Mouse (Mus musculus) stomach, embryonic 14.5 days (tissue): ENCODE results near the gene Aplnr. TPM values are rescaled to one million over a fixed set of nuclear protein-coding genes. Genes with fewer than 3 reads are reported as not detected.
A peak's percentile ranks its signal among the peaks of the same experiment; 100 is the strongest.

ENCODE experiments used
- ATAC-seq: fragments of 200-750 bp; cut with Nextera tagmentation; 2 replicates; pipeline ENCODE4 v1.8.0; 2017; ENCODE audit warnings: low read depth, moderate TSS enrichment; ENCODE audit not compliant: insufficient number of reproducible peaks, insufficient read depth, low FRiP score
- H3K27ac ChIP-seq: fragments of 300-500 bp; sonication (generic); 2 replicates; pipeline ENCODE4 v1.5.1; 2014; ENCODE audit warnings: mild to moderate bottlenecking, low read length, moderate library complexity, mixed read lengths
- H3K27me3 ChIP-seq: fragments of 300-500 bp; sonication (generic); 2 replicates; pipeline ENCODE4 v1.6.1; 2014; ENCODE audit warnings: low read length, control low read depth, mixed read lengths; ENCODE audit not compliant: control insufficient read depth, insufficient read depth
- H3K36me3 ChIP-seq: fragments of 300-500 bp; sonication (generic); 2 replicates; pipeline ENCODE4 v1.6.1; 2014; ENCODE audit warnings: mild to moderate bottlenecking, control low read depth, low read length, moderate library complexity, mixed read lengths; ENCODE audit not compliant: control insufficient read depth, insufficient read depth
- H3K4me1 ChIP-seq: fragments of 300-500 bp; sonication (generic); 2 replicates; pipeline ENCODE4 v1.6.1; 2014; ENCODE audit warnings: low read length, control low read depth, mixed read lengths; ENCODE audit not compliant: control insufficient read depth, insufficient read depth
- H3K4me2 ChIP-seq: fragments of 300-500 bp; sonication (generic); replicated peaks from 2 replicates; pipeline ENCODE4 v1.6.1; 2014; ENCODE audit warnings: low read depth, low read length, control low read depth
- H3K4me3 ChIP-seq: fragments of 300-500 bp; sonication (generic); 2 replicates; pipeline ENCODE4 v1.5.1; 2014; ENCODE audit warnings: low read depth, low read length, control low read depth
- H3K9ac ChIP-seq: fragments of 300-500 bp; sonication (generic); replicated peaks from 2 replicates; pipeline ENCODE4 v1.6.1; 2014; ENCODE audit warnings: low read depth, mild to moderate bottlenecking, control low read depth, low read length, moderate library complexity, mixed read lengths
- H3K9me3 ChIP-seq: fragments of 300-500 bp; sonication (generic); 2 replicates; pipeline ENCODE4 v1.6.1; 2016; ENCODE audit warnings: low read depth, low read length, control low read depth; ENCODE audit not compliant: control insufficient read depth
- WGBS: fragments of 180-500 bp; shearing (Covaris S2); extraction: QIAGEN DNeasy Blood & Tissue Kit; methylation state at CpG from one replicate; pipeline ENCODE4 v1.1.7; 2014; 5-methylcytosine and 5-hydroxymethylcytosine counted together
- polyA plus RNA-seq: library from polyadenylated mRNA; unstranded; fragments of >200 nt; fragmentation: Nextera tagmentation; extraction: Ambion mirVana; gene quantifications from 2 replicates; pipeline ENCODE4 v1.2.1, GENCODE M21; 2014

Aplnr gene
- polyA plus RNA-seq, 1 experiment from 2014 or later = 52.0 TPM

- Histone ChIP-seq H3K4me3 (no peak overlapping the region), H3K4me1 (0 out of 2 replicates have a peak, but pooled peaks cover 4% of the 10 kb centered on the region), H3K27me3 (no peaks in the 10 kb centered on the region), H3K9ac (no peak overlapping the region), H3K36me3 (no peaks in the 10 kb centered on the region), H3K4me2 (no peak overlapping the region), H3K27ac (peak overlapping the region; percentile 72; the same call in 1 of the 2 replicates), H3K9me3 (no peaks in the 10 kb centered on the region)
- ATAC-seq = peak; percentile 74
- 35% methylated on average over 11 of the region's 11 CpGs for WGBS
Observed at GRCm38 (mm10) chr2:85105426-85106013, 30.5 kb upstream of the Aplnr start.

GRCm38 (mm10) chr2:85106068-85106790 lies 29.8 kb upstream of the Aplnr start:
- H3K27ac ChIP-seq = peak overlapping the region; percentile 72; the same call in 1 of the 2 replicates
- no peak overlapping the region for H3K4me3 ChIP-seq
- H3K9me3 ChIP-seq = no peaks in the 10 kb centered on the region
- no peaks in the 10 kb centered on the region for H3K27me3 ChIP-seq
- H3K36me3 ChIP-seq = no peaks in the 10 kb centered on the region
- ATAC-seq = 0 out of 2 replicates have a peak, but pooled peaks have one; percentile 30
- H3K9ac ChIP-seq = no peak overlapping the region
- WGBS = 52% methylated on average over 7 of the region's 7 CpGs
- H3K4me2 ChIP-seq = no peak overlapping the region
- 0 out of 2 replicates have a peak, but pooled peaks cover 4% of the 10 kb centered on the region for H3K4me1 ChIP-seq

- Histone ChIP-seq H3K27ac (no peak overlapping the region), H3K4me1 (0 out of 2 replicates have a peak, but pooled peaks cover 4% of the 10 kb centered on the region), H3K4me2 (no peak overlapping the region), H3K27me3 (no peaks in the 10 kb centered on the region), H3K4me3 (no peak overlapping the region), H3K36me3 (no peaks in the 10 kb centered on the region), H3K9ac (no peak overlapping the region), H3K9me3 (no peaks in the 10 kb centered on the region)
- 52% methylated on average over 4 of the region's 4 CpGs for WGBS
- ATAC-seq = peak; percentile 85
Observed at GRCm38 (mm10) chr2:85106941-85107340, 29.1 kb upstream of the Aplnr start.

DNA sequence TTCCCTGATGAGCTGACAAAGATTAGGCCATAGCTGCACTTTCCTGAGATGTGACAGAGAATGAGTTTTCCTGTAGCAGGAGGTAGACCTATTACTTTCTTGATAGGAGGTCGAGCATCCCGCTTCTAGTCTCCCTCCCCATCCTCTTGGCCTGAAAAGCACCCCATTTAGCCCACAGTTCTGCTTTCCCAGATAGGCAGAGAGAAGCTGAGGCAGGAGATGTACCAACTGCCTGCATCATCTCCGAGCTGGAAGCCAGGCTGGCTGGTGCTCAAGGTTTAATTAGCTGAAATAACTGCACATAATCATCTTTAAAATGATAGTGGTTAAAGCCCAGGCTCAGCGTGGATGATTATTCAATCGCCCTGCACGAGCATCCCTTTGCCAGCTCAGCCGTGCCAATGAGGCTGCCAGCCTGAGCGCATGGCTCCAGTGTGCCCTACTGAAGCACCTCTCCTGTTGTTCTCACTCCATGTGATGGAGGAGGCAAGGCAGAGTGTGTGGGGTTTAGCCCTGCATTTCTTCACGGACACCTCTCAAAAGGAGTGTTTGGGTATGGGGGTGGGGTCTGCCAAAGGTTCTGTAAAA lies 25.6 kb upstream of the Aplnr start:
- H3K9me3 ChIP-seq = no peaks in the 10 kb centered on the region
- H3K27ac ChIP-seq = no peak overlapping the region
- no peaks in the 10 kb centered on the region for H3K36me3 ChIP-seq
- 77% methylated on average over 9 of the region's 9 CpGs for WGBS
- H3K4me1 ChIP-seq = 0 out of 2 replicates have a peak, but pooled peaks cover 4% of the 10 kb centered on the region
- H3K9ac ChIP-seq = no peak overlapping the region
- H3K4me3 ChIP-seq = no peak overlapping the region
- no peak overlapping the region for H3K4me2 ChIP-seq
- ATAC-seq = no peak
- H3K27me3 ChIP-seq = no peaks in the 10 kb centered on the region

- no peaks in the 10 kb centered on the region for H3K36me3 ChIP-seq
- H3K9ac ChIP-seq = no peak overlapping the region
- peak; percentile 54; the same call in 1 of the 2 replicates for ATAC-seq
- H3K27ac ChIP-seq = no peak overlapping the region
- WGBS = 23% methylated on average over 5 of the region's 5 CpGs
- no peaks in the 10 kb centered on the region for H3K27me3 ChIP-seq
- H3K9me3 ChIP-seq = no peaks in the 10 kb centered on the region
- no peak overlapping the region for H3K4me3 ChIP-seq
- H3K4me2 ChIP-seq = no peak overlapping the region
- no peaks in the 10 kb centered on the region for H3K4me1 ChIP-seq
Observed at GRCm38 (mm10) chr2:85123187-85123868, 12.7 kb upstream of the Aplnr start.

- no peak overlapping the region for H3K9ac ChIP-seq
- H3K36me3 ChIP-seq = no peaks in the 10 kb centered on the region
- H3K27ac ChIP-seq = no peak overlapping the region
- peak; percentile 66; the same call in 1 of the 2 replicates for ATAC-seq
- H3K4me3 ChIP-seq = no peak overlapping the region
- H3K4me2 ChIP-seq = no peak overlapping the region
- no peaks in the 10 kb centered on the region for H3K4me1 ChIP-seq
- no peaks in the 10 kb centered on the region for H3K27me3 ChIP-seq
- H3K9me3 ChIP-seq = no peaks in the 10 kb centered on the region
- 14% methylated on average over 1 of the region's 1 CpGs for WGBS
Observed at GRCm38 (mm10) chr2:85123869-85124535, 12.0 kb upstream of the Aplnr start.

GRCm38 (mm10) chr2:85129496-85129971 lies 6.5 kb upstream of the Aplnr start:
- H3K36me3 ChIP-seq = no peaks in the 10 kb centered on the region
- H3K9ac ChIP-seq = no peak overlapping the region
- no peak overlapping the region for H3K4me3 ChIP-seq
- no peaks in the 10 kb centered on the region for H3K9me3 ChIP-seq
- ATAC-seq = peak; percentile 34; the same call in 1 of the 2 replicates
- no peak overlapping the region for H3K27ac ChIP-seq
- no peak overlapping the region for H3K4me2 ChIP-seq
- H3K4me1 ChIP-seq = peaks cover 6% of the 10 kb centered on the region; the same call in 1 of the 2 replicates
- 50% methylated on average over 6 of the region's 6 CpGs for WGBS
- H3K27me3 ChIP-seq = no peaks in the 10 kb centered on the region
